Mouse (Mus musculus) midbrain, embryonic 16.5 days (tissue): Measurements from ENCODE around the gene Padi2. TPM values are rescaled to one million over a fixed set of nuclear protein-coding genes. Genes with fewer than 3 reads are reported as not detected.

Experiments used
- ATAC-seq: fragments of 200-750 bp; cut with Nextera tagmentation; 2 replicates; pipeline ENCODE4 v1.8.0; 2017; ENCODE audit warnings: moderate TSS enrichment
- H3K27ac ChIP-seq: fragments of 300-500 bp; sonication (generic); 2 replicates; pipeline ENCODE4 v1.5.1; 2014; ENCODE audit warnings: mild to moderate bottlenecking, low read length, mixed read lengths
- H3K27me3 ChIP-seq: fragments of 300-500 bp; sonication (generic); 2 replicates; pipeline ENCODE4 v1.6.1; 2014; ENCODE audit warnings: low read depth, low read length, mixed read lengths; ENCODE audit not compliant: control insufficient read depth, insufficient read depth
- H3K36me3 ChIP-seq: fragments of 300-500 bp; sonication (generic); 2 replicates; pipeline ENCODE4 v1.6.1; 2014; ENCODE audit warnings: mild to moderate bottlenecking, low read length, moderate library complexity, mixed read lengths; ENCODE audit not compliant: control insufficient read depth, insufficient read depth
- H3K4me1 ChIP-seq: fragments of 300-500 bp; sonication (generic); 2 replicates; pipeline ENCODE4 v1.6.1; 2014; ENCODE audit warnings: mild to moderate bottlenecking, low read length, mixed read lengths; ENCODE audit not compliant: control insufficient read depth, insufficient read depth
- H3K4me2 ChIP-seq: fragments of 300-500 bp; sonication (generic); 2 replicates; pipeline ENCODE4 v1.6.1; 2014; ENCODE audit warnings: mild to moderate bottlenecking, low read length, mixed read lengths
- H3K4me3 ChIP-seq: fragments of 300-500 bp; sonication (generic); 2 replicates; pipeline ENCODE4 v1.5.1; 2014; ENCODE audit warnings: low read depth, mild to moderate bottlenecking, low read length, moderate library complexity, mixed read lengths
- H3K9ac ChIP-seq: fragments of 300-500 bp; sonication (generic); 2 replicates; pipeline ENCODE4 v1.6.1; 2014; ENCODE audit warnings: low read depth, low read length, mixed read lengths
- H3K9me3 ChIP-seq: fragments of 300-500 bp; sonication (generic); replicated peaks from 2 replicates; pipeline ENCODE4 v1.6.1; 2014; ENCODE audit warnings: mild to moderate bottlenecking, low read length, mixed read lengths; ENCODE audit not compliant: control insufficient read depth, poor library complexity, severe bottlenecking
- WGBS: fragments of 180-500 bp; shearing (Covaris S2); extraction: QIAGEN DNeasy Blood & Tissue Kit; methylation state at CpG from one replicate; pipeline ENCODE4 v1.1.7; 2014; 5-methylcytosine and 5-hydroxymethylcytosine counted together
- polyA plus RNA-seq: library from polyadenylated mRNA; unstranded; fragments of >200 nt; fragmentation: Nextera tagmentation; extraction: Ambion mirVana; gene quantifications from 2 replicates; pipeline ENCODE4 v1.2.1, GENCODE M21; 2015

Gene Padi2
- polyA plus RNA-seq, 1 experiment from 2014 or later: 2.8 TPM

DNA sequence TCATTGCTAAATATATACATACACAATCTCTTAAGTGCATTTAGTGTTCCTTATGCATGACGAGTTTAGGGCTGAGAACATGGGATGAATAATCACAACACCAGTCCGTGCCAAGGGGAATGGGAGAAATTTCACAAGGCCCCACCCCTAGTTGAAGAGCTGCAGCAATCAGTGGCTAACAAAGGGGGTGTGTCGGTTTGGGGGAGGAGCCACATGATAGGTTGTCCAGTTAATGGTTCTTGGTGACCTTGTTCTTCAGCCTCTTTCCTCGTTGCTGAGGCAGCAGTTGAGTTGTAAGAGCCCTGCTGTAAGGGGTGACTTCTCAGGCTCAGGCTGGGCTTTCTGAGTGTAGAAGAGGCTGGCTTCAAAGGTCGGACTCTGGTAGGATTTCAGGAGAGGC is 56.8 kb downstream of the Padi2 start:
- H3K27me3 ChIP-seq: no peaks in the 10 kb centered on the region
- H3K9me3 ChIP-seq: no peaks in the 10 kb centered on the region
- peaks cover 18% of the 10 kb centered on the region for H3K4me1 ChIP-seq
- no peak overlapping the region for H3K27ac ChIP-seq
- H3K4me2 ChIP-seq: peak overlapping the region; percentile 14; the same call in 1 of the 2 replicates
- WGBS: 57% methylated on average over 5 of the region's 5 CpGs
- no peak for ATAC-seq
- H3K36me3 ChIP-seq: no peaks in the 10 kb centered on the region
- H3K9ac ChIP-seq: no peak overlapping the region
- no peak overlapping the region for H3K4me3 ChIP-seq

DNA sequence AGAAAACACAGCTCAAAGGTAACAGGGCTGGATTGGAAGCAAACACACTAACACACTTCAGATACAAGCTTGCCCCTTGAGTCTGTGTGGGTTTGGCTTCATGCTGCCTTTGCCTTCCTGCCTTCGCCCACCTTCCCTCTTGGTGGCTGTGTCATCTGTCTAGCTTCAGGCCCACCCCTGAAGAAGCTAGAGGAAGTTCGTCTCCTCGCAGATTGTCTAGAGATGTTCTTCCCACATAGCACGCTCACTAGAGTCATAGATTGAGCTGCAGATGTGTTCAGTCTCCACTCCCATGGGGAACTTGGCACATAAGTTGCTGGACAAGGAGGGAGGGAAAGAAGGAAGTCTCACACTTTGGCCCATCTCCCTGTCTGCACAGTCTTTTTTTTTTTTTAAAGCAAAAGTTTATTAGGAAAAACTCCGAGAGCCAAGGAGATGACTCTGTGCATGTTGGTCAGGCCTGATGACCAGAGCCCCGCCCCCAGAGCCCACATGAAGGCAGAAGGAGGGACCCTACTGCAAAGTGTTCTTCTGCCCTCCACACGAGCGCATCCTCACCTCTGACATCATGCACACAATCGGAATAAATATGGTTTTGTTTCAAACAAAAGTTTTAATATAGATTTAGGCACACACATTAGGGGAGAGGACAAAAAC is 57.9 kb downstream of the Padi2 start:
- H3K27ac ChIP-seq: no peak overlapping the region
- no peak for ATAC-seq
- WGBS: 84% methylated on average over 9 of the region's 9 CpGs
- no peaks in the 10 kb centered on the region for H3K9me3 ChIP-seq
- 0 out of 2 replicates have a peak, but pooled peaks cover 3% of the 10 kb centered on the region for H3K36me3 ChIP-seq
- H3K4me3 ChIP-seq: no peak overlapping the region
- no peak overlapping the region for H3K9ac ChIP-seq
- H3K4me1 ChIP-seq: peaks cover 18% of the 10 kb centered on the region
- H3K4me2 ChIP-seq: no peak overlapping the region
- no peaks in the 10 kb centered on the region for H3K27me3 ChIP-seq

DNA sequence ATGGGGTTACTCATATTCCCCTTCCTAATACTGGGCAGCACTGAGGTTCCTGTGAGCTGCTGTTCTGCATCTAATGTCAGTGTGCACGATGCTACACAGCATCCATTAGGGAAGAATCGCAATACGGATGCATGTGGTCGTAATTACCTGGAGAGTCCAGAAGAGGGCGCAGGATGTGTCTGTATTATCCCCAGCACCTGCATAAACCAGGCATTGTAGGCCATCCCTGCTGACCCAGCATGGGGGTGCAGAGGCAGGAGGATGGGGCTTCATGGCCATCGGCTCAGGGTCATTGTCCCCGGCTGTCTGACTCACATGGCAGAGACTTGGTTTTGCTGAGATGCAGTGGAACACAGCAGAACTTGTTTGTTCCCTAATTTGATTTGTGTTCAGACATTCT is 58.5 kb downstream of the Padi2 start:
- no peaks in the 10 kb centered on the region for H3K27me3 ChIP-seq
- peaks cover 18% of the 10 kb centered on the region for H3K4me1 ChIP-seq
- 7% methylated on average over 7 of the region's 7 CpGs for WGBS
- no peaks in the 10 kb centered on the region for H3K9me3 ChIP-seq
- ATAC-seq: no peak
- H3K36me3 ChIP-seq: 0 out of 2 replicates have a peak, but pooled peaks cover 3% of the 10 kb centered on the region
- no peak overlapping the region for H3K27ac ChIP-seq
- no peak overlapping the region for H3K4me3 ChIP-seq
- no peak overlapping the region for H3K4me2 ChIP-seq
- H3K9ac ChIP-seq: 0 out of 2 replicates have a peak overlapping the region, but pooled peaks have one; percentile 27

DNA sequence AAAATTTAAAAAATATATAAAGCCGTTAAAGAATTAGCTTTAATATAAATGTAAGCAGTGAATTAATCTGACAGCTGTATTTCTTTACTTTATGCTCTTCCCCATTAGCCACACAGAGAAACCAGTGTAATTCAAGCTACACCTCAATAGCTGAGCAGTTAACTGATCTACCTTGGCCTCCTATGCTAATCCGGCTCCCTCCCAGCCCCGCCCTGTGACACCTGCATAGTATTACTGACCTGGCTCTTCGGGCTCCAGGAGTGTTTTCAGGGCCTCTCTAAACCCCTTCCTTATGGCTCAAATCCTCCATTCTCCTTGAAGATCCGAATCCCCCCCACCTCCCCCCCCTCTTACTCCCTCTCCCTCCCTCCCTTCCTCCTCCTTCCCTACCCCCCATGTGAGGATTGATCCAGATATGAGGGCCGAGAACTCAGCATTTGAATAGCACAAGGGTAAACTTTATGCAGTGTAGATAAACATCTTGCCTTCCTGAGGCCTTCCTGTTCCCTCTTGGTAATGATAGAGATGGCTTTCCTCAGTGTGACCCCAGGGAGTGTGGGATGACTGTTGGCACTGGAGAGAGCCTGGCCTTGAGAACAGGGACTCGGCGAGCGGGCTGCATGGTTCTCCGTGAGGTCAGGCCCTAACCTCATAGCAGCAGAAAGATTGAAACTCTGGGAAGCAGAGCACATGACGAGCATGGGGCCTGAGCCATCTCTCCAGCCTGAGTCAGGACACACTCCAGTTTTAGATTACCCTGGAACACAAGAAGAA is 61.4 kb downstream of the Padi2 start:
- Histone ChIP-seq H3K4me3 (no peak overlapping the region), H3K4me2 (no peak overlapping the region), H3K9ac (no peak overlapping the region), H3K36me3 (peaks cover 25% of the 10 kb centered on the region), H3K27ac (no peak overlapping the region), H3K4me1 (peaks cover 8% of the 10 kb centered on the region), H3K27me3 (no peaks in the 10 kb centered on the region), H3K9me3 (no peaks in the 10 kb centered on the region)
- ATAC-seq: no peak
- WGBS: 84% methylated on average over 11 of the region's 11 CpGs

DNA sequence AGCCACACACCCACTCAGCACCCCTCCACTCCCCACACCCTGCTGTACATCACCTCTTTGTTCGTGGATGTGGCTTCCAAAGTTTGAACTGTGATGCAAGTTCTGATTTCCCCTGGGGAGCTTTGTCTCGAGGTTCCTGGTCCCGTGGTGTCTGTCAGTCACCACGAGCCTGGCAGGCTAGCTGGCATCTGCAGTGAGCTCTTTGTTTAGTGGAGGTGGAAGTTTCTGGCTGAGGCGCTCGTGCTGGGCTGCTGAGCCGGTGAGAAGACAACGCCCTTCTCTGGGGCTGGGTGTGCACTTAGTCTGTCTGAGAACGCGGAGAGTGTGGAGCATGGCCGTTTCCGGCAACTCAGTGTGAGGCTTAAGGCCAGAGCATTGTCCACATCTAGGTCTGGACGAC is 65.5 kb downstream of the Padi2 start:
- Histone ChIP-seq H3K4me3 (no peak overlapping the region), H3K9me3 (no peaks in the 10 kb centered on the region), H3K27me3 (no peaks in the 10 kb centered on the region), H3K4me1 (no peaks in the 10 kb centered on the region), H3K9ac (no peak overlapping the region), H3K27ac (no peak overlapping the region), H3K4me2 (no peak overlapping the region), H3K36me3 (peaks cover 50% of the 10 kb centered on the region)
- WGBS: 83% methylated on average over 13 of the region's 13 CpGs
- no peak for ATAC-seq

DNA sequence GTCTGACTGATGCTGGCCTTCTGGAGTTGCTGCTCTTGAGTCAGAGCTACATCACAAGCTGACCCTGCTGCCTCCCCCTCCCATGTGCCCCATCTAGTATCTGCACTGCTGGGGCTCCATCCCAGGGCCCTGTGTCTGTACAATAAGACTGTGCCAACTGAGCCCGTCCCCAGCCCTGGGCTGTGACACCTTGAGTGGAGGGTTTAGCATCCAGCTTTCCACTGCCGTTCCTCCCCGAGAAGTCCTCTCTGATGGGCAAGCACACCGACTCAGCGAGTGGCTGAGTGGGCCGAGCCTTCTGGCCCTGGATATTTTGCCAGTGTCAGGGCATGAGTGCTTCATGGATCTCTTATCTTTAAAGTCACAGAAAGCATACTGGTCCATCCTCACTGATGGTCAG is 68.3 kb downstream of the Padi2 start:
- H3K9ac ChIP-seq: no peak overlapping the region
- no peak overlapping the region for H3K27ac ChIP-seq
- H3K4me1 ChIP-seq: no peaks in the 10 kb centered on the region
- H3K4me2 ChIP-seq: no peak overlapping the region
- no peak overlapping the region for H3K4me3 ChIP-seq
- peaks cover 69% of the 10 kb centered on the region for H3K36me3 ChIP-seq
- WGBS: 95% methylated on average over 6 of the region's 6 CpGs
- ATAC-seq: no peak
- no peaks in the 10 kb centered on the region for H3K27me3 ChIP-seq
- H3K9me3 ChIP-seq: no peaks in the 10 kb centered on the region

DNA sequence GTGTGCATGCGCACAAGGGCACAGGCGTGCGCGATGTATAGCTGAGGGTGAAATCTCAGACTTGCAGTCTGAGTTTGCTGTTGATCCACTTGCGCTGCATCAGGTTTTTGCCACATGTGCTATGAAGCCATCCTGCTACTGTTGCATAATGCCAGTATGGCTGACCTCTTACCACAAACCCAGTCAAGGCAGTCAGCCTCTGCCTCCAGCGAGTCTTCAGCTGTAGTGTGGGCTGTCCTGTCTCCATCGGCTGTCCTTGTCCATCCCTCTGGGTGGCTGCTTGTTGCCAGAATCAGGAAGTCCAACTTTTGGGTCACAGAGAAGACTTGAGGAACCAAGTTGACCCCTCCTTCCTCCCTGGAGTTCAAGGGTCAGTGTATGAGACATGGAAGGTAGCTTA is 69.2 kb downstream of the Padi2 start:
- no peak overlapping the region for H3K9ac ChIP-seq
- no peaks in the 10 kb centered on the region for H3K9me3 ChIP-seq
- peaks cover 64% of the 10 kb centered on the region for H3K36me3 ChIP-seq
- H3K4me3 ChIP-seq: no peak overlapping the region
- no peak for ATAC-seq
- H3K4me2 ChIP-seq: no peak overlapping the region
- no peaks in the 10 kb centered on the region for H3K4me1 ChIP-seq
- WGBS: 94% methylated on average over 7 of the region's 7 CpGs
- H3K27ac ChIP-seq: no peak overlapping the region
- no peaks in the 10 kb centered on the region for H3K27me3 ChIP-seq

DNA sequence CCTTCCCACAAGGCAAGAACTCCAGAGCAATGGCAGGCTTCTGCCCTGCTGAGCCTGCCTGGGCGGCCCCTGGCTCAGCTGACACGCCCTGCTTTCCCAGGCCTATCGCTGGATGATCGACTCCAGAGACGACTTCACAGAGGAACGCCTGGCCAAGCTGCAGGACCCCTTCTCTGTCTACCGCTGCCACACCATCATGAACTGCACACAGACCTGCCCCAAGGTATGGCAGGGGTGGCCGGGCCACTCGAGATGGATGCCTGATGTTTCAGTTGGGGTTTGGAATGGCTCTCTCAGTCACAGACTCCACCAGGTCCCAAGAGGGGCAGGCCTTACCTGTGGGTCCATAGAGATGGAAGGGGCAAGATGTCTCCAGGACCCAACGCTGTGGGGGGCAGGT is 71.1 kb downstream of the Padi2 start:
- 87% methylated on average over 10 of the region's 10 CpGs for WGBS
- Histone ChIP-seq H3K4me2 (no peak overlapping the region), H3K4me3 (no peak overlapping the region), H3K4me1 (no peaks in the 10 kb centered on the region), H3K36me3 (peaks cover 46% of the 10 kb centered on the region), H3K9ac (no peak overlapping the region), H3K9me3 (no peaks in the 10 kb centered on the region), H3K27me3 (no peaks in the 10 kb centered on the region), H3K27ac (no peak overlapping the region)
- ATAC-seq: no peak
